Mouse (Mus musculus): ENCODE results near the gene Fbxw21. TPM values are rescaled to one million over a fixed set of nuclear protein-coding genes. Genes with fewer than 3 reads are reported as not detected.

The Fbxw21 gene
- total and polyA plus RNA-seq, 2 experiments from 2014 or later = not detected

DNA sequence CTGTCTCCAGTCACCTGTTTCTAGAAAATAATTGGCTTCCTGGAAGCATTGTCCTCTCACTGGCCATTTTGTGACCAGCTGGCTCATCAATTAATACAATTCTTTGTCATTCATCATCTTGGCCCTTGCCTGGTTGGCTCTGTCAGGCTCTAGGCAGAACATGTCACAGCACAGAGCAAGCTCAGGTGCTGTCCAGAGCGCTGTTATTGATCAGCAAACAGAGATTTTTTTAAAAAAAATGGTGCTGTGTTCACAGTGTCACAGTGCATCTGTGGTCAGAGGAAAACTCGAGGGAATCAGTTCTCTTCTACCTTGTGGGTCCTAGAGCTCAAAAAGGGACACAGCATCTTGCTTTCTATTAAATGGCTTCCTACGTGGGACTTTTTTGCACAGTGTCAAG is 36.4 kb downstream of the Fbxw21 start:
- TF ChIP-seq EP300 (IDR thresholded peaks at IDR 0.05; ENCODE audit: low read depth) = no peak
- no peak for TF ChIP-seq CTCF (IDR thresholded peaks at IDR 0.05; ENCODE audit: low read depth)
- ATAC-seq (ENCODE audit: insufficient read depth, low read depth) (no peak), DNase-seq (ENCODE audit: low spot score) (no peak)
- Histone ChIP-seq H3K9me3 (replicated peaks; ENCODE audit: control insufficient read depth, low read length) (no peaks in the 10 kb centered on the region), H3K4me3 (ENCODE audit: low read depth, low read length) (no peak overlapping the region), H3K36me3 (replicated peaks; ENCODE audit: control insufficient read depth, insufficient read depth, low read length) (no peaks in the 10 kb centered on the region), H3K9ac (replicated peaks; ENCODE audit: low read depth, low read length) (no peak overlapping the region), H3K27me3 (ENCODE audit: control insufficient read depth, insufficient read depth, low read length) (no peaks in the 10 kb centered on the region), H3K4me1 (ENCODE audit: control insufficient read depth, insufficient read depth) (no peaks in the 10 kb centered on the region), H3K4me2 (ENCODE audit: low read depth, low read length) (no peak overlapping the region), H3K27ac (ENCODE audit: low read depth) (no peak overlapping the region)
- 63% methylated on average over 3 of the region's 3 CpGs for WGBS

DNA sequence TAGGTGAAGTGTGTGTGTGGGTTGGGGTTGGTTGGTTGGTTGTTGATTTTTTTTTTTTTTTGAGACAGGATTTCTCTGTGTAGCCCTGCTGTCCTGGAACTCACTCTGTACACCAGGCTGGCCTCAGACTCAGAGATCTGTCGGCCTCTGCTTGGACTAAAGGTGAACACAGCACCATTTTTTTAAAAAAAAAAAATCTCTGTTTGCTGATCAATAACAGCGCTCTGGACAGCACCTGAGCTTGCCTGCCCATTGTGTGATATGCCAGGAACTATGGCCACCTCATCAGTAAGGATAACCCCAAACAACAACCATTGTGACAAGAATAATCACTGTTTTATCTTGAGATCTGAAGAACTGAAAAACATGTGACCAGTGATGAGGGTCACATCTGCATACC is 36.8 kb downstream of the Fbxw21 start:
- Histone ChIP-seq H3K9ac (replicated peaks; ENCODE audit: low read depth, low read length) (no peak overlapping the region), H3K4me2 (ENCODE audit: low read depth, low read length) (no peak overlapping the region), H3K9me3 (replicated peaks; ENCODE audit: control insufficient read depth, low read length) (no peaks in the 10 kb centered on the region), H3K4me1 (ENCODE audit: control insufficient read depth, insufficient read depth) (no peaks in the 10 kb centered on the region), H3K4me3 (ENCODE audit: low read depth, low read length) (no peak overlapping the region), H3K27me3 (ENCODE audit: control insufficient read depth, insufficient read depth, low read length) (no peaks in the 10 kb centered on the region), H3K36me3 (replicated peaks; ENCODE audit: control insufficient read depth, insufficient read depth, low read length) (no peaks in the 10 kb centered on the region), H3K27ac (ENCODE audit: low read depth) (no peak overlapping the region)
- TF ChIP-seq EP300 (IDR thresholded peaks at IDR 0.05; ENCODE audit: low read depth) (no peak), CTCF (IDR thresholded peaks at IDR 0.05; ENCODE audit: low read depth) (no peak)
- 69% methylated on average over 2 of the region's 2 CpGs for WGBS
- DNase-seq (ENCODE audit: low spot score) (no peak), ATAC-seq (ENCODE audit: insufficient read depth, low read depth) (no peak)

- Histone ChIP-seq H3K36me3 (replicated peaks; ENCODE audit: control insufficient read depth, insufficient read depth, low read length) (peaks cover 6% of the 10 kb centered on the region; the same call in 1 of the 2 replicates), H3K4me1 (ENCODE audit: control insufficient read depth, insufficient read depth) (no peaks in the 10 kb centered on the region), H3K4me2 (ENCODE audit: low read depth, low read length) (no peak overlapping the region), H3K9me3 (replicated peaks; ENCODE audit: control insufficient read depth, low read length) (no peaks in the 10 kb centered on the region), H3K27ac (ENCODE audit: low read depth) (no peak overlapping the region), H3K27me3 (ENCODE audit: control insufficient read depth, insufficient read depth, low read length) (no peaks in the 10 kb centered on the region), H3K9ac (replicated peaks; ENCODE audit: low read depth, low read length) (no peak overlapping the region), H3K4me3 (ENCODE audit: low read depth, low read length) (no peak overlapping the region)
- WGBS = 75% methylated on average over 3 of the region's 3 CpGs
- TF ChIP-seq CTCF (IDR thresholded peaks at IDR 0.05; ENCODE audit: low read depth) (no peak), EP300 (IDR thresholded peaks at IDR 0.05; ENCODE audit: low read depth) (no peak)
- ATAC-seq (ENCODE audit: insufficient read depth, low read depth) (no peak), DNase-seq (ENCODE audit: low spot score) (no peak)
These were observed 37.7 kb downstream of the Fbxw21 start for GRCm38 (mm10) chr9:109124164-109124563.

GRCm38 (mm10) chr9:109123266-109123665 is 38.6 kb downstream of the Fbxw21 start:
- no peak for TF ChIP-seq CTCF (IDR thresholded peaks at IDR 0.05; ENCODE audit: low read depth)
- no peak for TF ChIP-seq EP300 (IDR thresholded peaks at IDR 0.05; ENCODE audit: low read depth)
- Histone ChIP-seq H3K9ac (replicated peaks; ENCODE audit: low read depth, low read length) (no peak overlapping the region), H3K4me3 (ENCODE audit: low read depth, low read length) (no peak overlapping the region), H3K9me3 (replicated peaks; ENCODE audit: control insufficient read depth, low read length) (no peaks in the 10 kb centered on the region), H3K36me3 (replicated peaks; ENCODE audit: control insufficient read depth, insufficient read depth, low read length) (peaks cover 14% of the 10 kb centered on the region), H3K4me1 (ENCODE audit: control insufficient read depth, insufficient read depth) (no peaks in the 10 kb centered on the region), H3K4me2 (ENCODE audit: low read depth, low read length) (no peak overlapping the region), H3K27ac (ENCODE audit: low read depth) (no peak overlapping the region), H3K27me3 (ENCODE audit: control insufficient read depth, insufficient read depth, low read length) (no peaks in the 10 kb centered on the region)
- WGBS = 28% methylated on average over 6 of the region's 6 CpGs
- ATAC-seq (ENCODE audit: insufficient read depth, low read depth) (0 out of 2 replicates have a peak, but pooled peaks have one; percentile 11), DNase-seq (ENCODE audit: low spot score) (no peak)

DNA sequence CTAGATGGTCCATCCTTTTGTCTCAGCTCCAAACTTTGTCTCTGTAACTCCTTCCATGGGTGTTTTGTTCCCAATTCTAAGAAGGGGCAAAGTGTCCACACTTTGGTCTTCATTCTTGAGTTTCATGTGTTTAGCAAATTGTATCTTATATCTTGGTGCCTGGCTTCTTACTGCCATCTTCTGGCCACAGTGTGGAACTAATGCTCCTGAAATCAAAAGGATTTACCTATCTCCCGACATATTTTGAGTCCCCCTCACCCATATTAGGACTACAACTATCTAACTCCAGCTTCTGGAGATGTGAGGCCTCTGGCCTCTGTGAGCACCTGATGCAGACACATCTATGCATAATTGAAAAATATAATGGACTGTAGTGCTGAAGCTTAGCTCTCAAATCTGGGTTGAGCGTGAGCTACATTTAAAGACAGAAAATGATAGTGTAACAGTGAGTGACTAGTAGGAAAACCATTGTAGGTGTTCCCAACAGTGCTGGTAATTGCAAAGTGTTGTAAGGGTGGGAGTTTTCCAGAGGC is 39.2 kb downstream of the Fbxw21 start:
- Histone ChIP-seq H3K9ac (replicated peaks; ENCODE audit: low read depth, low read length) (no peak overlapping the region), H3K27me3 (ENCODE audit: control insufficient read depth, insufficient read depth, low read length) (no peaks in the 10 kb centered on the region), H3K9me3 (replicated peaks; ENCODE audit: control insufficient read depth, low read length) (no peaks in the 10 kb centered on the region), H3K36me3 (replicated peaks; ENCODE audit: control insufficient read depth, insufficient read depth, low read length) (peaks cover 20% of the 10 kb centered on the region), H3K4me1 (ENCODE audit: control insufficient read depth, insufficient read depth) (no peaks in the 10 kb centered on the region), H3K4me3 (ENCODE audit: low read depth, low read length) (no peak overlapping the region), H3K4me2 (ENCODE audit: low read depth, low read length) (no peak overlapping the region), H3K27ac (ENCODE audit: low read depth) (no peak overlapping the region)
- ATAC-seq (ENCODE audit: insufficient read depth, low read depth) (no peak), DNase-seq (ENCODE audit: low spot score) (peak; percentile 40)
- 35% methylated on average over 2 of the region's 2 CpGs for WGBS
- no peak for TF ChIP-seq EP300 (IDR thresholded peaks at IDR 0.05; ENCODE audit: low read depth)
- TF ChIP-seq CTCF (IDR thresholded peaks at IDR 0.05; ENCODE audit: low read depth) = peak; percentile 73

GRCm38 (mm10) chr9:109120956-109121355 is 40.9 kb downstream of the Fbxw21 start:
- 86% methylated on average over 6 of the region's 6 CpGs for WGBS
- Histone ChIP-seq H3K4me2 (ENCODE audit: low read depth, low read length) (no peak overlapping the region), H3K9me3 (replicated peaks; ENCODE audit: control insufficient read depth, low read length) (no peaks in the 10 kb centered on the region), H3K9ac (replicated peaks; ENCODE audit: low read depth, low read length) (no peak overlapping the region), H3K36me3 (replicated peaks; ENCODE audit: control insufficient read depth, insufficient read depth, low read length) (peaks cover 37% of the 10 kb centered on the region), H3K27me3 (ENCODE audit: control insufficient read depth, insufficient read depth, low read length) (no peaks in the 10 kb centered on the region), H3K4me1 (ENCODE audit: control insufficient read depth, insufficient read depth) (no peaks in the 10 kb centered on the region), H3K27ac (ENCODE audit: low read depth) (no peak overlapping the region), H3K4me3 (ENCODE audit: low read depth, low read length) (no peak overlapping the region)
- no peak for DNase-seq (ENCODE audit: low spot score)
- no peak for ATAC-seq (ENCODE audit: insufficient read depth, low read depth)
- TF ChIP-seq CTCF (IDR thresholded peaks at IDR 0.05; ENCODE audit: low read depth) = no peak
- TF ChIP-seq EP300 (IDR thresholded peaks at IDR 0.05; ENCODE audit: low read depth) = no peak

Measured in heart, postnatal 0 days (tissue).